Mouse (Mus musculus) olfactory bulb, adult 2 months (tissue): ENCODE results near the gene Ell2. TPM values are rescaled to one million over a fixed set of nuclear protein-coding genes. Genes with fewer than 3 reads are reported as not detected.

Experiments
- H3K27ac ChIP-seq: fragments of 200-500 bp; 2 replicates; pipeline ENCODE4 v1.5.1; 2012; ENCODE audit warnings: low read depth, low read length; ENCODE audit not compliant: insufficient read depth
- H3K4me1 ChIP-seq: fragments of 200-500 bp; 2 replicates; pipeline ENCODE4 v1.6.1; 2012; ENCODE audit warnings: low read length; ENCODE audit not compliant: control insufficient read depth, insufficient read depth
- H3K4me3 ChIP-seq: fragments of 200-500 bp; 2 replicates; pipeline ENCODE4 v1.5.1; 2012; ENCODE audit warnings: mild to moderate bottlenecking, low read depth, low read length, moderate library complexity; ENCODE audit not compliant: insufficient read depth
- CTCF ChIP-seq: fragments of 200-500 bp; IDR thresholded peaks from 2 replicates; pipeline ENCODE4 v1.5.1; 2012; ENCODE audit warnings: low read depth, mild to moderate bottlenecking, low read length, moderate library complexity; ENCODE audit not compliant: insufficient read depth
- POLR2A ChIP-seq: fragments of 200-500 bp; IDR thresholded peaks from 2 replicates; pipeline ENCODE4 v1.6.1; 2012; ENCODE audit warnings: mild to moderate bottlenecking, low read depth, low read length, moderate library complexity; ENCODE audit not compliant: insufficient read depth
- WGBS: fragments of 180-500 bp; shearing (Covaris S2); methylation state at CpG from one replicate; pipeline ENCODE4 v1.1.7; 2018; 5-methylcytosine and 5-hydroxymethylcytosine counted together
- polyA plus RNA-seq: library from polyadenylated mRNA; stranded (reverse); fragments of >200 nt; gene quantifications from 2 replicates; pipeline ENCODE4 v1.2.4, GENCODE M21; 2012; ENCODE audit warnings: low replicate concordance; ENCODE audit not compliant: missing spikeins, insufficient read depth, insufficient read length

Gene Ell2
- polyA plus RNA-seq, 1 experiment, result not detected

DNA sequence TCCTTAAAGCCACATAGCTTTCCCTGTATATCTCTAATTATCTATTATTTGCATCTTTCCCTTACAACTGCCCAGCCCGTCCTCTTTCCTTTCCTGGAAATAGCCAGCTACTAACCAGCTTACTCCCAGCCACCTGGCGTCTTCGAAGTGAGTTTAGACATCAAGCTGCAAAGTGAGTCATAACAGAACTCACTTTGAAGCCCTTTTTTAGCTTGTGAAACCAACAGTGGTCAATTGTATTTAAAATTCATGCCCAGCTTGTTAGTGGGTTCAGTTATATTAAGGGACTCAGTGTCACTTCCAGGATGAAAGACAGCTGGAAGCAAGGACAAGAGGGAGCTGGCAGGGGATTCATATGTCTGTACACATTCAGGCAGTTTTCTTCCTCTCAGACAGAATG, 33.5 kb downstream of the Ell2 start:
- no peak overlapping the region for H3K27ac ChIP-seq
- H3K4me3 ChIP-seq, result no peak overlapping the region
- peaks cover 3% of the 10 kb centered on the region; the same call in 1 of the 2 replicates for H3K4me1 ChIP-seq
- 33% methylated on average over 3 of the region's 3 CpGs for WGBS
- TF ChIP-seq CTCF, result no peak
- no peak for TF ChIP-seq POLR2A

DNA sequence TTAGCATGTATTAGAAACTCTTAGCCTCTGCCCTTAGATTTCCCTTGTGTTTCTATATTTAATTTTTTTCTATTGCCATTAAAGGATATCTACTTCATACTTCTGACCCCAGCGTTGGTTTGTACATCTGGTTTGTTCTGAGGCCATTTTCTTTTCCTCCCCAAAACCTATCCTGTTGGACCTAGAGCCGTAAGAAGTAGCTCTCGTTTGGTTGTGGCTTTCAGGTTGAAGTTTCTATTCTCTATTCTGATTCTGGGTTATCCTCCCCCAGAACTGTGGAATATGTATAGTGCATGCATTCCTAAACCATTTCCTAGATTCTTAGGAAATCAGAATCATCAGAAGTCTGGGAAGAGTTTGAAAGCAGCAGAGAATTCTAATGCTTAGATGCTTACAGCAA, 34.6 kb downstream of the Ell2 start:
- Histone ChIP-seq H3K4me1 (peaks cover 3% of the 10 kb centered on the region; the same call in 1 of the 2 replicates), H3K4me3 (no peak overlapping the region), H3K27ac (no peak overlapping the region)
- WGBS, result 94% methylated on average over 3 of the region's 3 CpGs
- no peak for TF ChIP-seq POLR2A

DNA sequence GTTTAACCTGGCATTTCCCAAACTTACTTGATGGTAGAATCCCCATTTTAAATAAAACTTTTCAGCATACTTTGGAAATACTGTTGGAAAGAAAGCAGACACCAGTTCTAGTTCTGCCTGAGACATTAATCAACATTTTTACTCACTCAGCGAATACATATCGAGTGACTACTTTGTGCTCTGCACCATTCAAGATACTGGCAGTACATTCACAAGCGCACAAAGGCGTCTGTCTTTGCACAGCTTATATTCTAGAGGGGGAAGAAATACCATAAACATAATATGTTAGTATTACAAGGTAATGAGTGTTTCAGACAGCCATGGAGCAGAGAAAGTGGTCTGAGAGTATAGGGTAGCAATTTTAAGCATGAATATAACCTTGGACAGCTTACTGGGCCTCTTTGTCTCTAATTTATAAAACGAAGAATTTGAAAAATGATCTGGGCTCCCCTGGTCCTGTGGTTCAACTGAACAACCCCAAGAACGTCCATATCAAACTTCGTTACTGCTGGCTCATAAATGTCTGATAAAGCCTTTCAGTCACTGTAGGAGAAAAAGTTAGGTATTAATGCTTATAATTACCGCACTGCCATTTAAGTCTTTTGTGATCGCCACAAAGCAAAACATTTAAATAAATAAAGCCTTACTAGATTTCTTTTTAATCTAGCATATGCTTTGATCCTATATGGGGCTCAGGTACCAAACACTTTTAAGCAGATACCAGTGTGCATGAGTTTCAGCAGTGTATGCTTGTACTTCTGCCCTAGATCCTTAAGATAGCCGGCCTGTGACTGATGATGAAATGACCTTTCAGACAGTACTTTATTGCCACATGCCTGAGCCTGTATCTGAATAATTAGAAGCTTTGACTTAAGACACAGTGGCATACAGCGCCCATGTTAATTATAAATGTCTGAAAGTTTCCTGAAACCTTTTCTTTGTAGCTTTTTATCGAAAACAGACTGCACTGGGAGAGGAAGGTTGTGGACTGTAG, 35.5 kb downstream of the Ell2 start:
- TF ChIP-seq POLR2A (no peak), CTCF (no peak)
- WGBS, result 80% methylated on average over 12 of the region's 12 CpGs
- H3K4me1 ChIP-seq, result peaks cover 3% of the 10 kb centered on the region; the same call in 1 of the 2 replicates
- H3K4me3 ChIP-seq, result no peak overlapping the region
- no peak overlapping the region for H3K27ac ChIP-seq

DNA sequence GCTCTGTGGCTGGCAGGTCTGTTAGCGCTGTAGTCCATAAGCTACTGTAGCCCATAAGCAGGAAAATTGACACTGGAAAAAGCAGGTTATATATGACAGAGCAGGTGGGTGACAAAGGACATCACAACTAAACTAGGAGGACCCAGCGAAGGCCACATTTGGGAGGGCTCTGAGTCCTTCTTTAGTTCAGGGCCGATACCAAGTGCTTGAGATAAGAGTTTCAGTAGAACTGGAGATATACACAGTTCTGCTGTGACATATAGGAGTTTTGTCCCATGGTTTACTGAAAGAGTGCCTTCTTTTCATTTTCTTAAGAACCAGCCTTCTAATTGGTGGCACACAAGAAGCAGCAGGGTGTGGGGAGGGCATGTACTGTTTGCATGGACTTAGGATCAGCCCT, 36.4 kb downstream of the Ell2 start:
- no peak overlapping the region for H3K27ac ChIP-seq
- TF ChIP-seq POLR2A (no peak), CTCF (no peak)
- H3K4me1 ChIP-seq, result peaks cover 2% of the 10 kb centered on the region; the same call in 1 of the 2 replicates
- WGBS, result 97% methylated on average over 3 of the region's 3 CpGs
- H3K4me3 ChIP-seq, result no peak overlapping the region

DNA sequence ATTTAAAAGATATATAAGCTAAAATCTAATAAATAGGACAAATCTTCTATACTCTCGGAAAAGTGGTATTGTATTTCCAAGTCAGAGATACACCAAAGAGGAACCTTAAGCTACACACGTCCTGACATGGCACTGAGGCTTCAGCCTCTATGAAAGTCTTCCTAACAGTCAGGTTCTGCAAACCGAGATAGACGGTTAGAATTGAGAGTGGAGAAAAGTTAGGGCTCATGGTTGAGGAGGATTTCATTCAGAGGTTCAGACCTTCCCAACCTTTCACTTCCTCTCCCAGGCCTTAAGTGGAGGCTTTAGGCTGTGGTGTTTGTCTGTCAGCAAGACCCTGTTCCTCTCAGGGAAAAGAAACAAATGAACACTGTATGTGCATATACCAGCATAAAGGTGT, 37.5 kb downstream of the Ell2 start:
- TF ChIP-seq POLR2A (no peak), CTCF (no peak)
- Histone ChIP-seq H3K27ac (no peak overlapping the region), H3K4me3 (no peak overlapping the region), H3K4me1 (no peaks in the 10 kb centered on the region)
- 95% methylated on average over 4 of the region's 4 CpGs for WGBS

DNA sequence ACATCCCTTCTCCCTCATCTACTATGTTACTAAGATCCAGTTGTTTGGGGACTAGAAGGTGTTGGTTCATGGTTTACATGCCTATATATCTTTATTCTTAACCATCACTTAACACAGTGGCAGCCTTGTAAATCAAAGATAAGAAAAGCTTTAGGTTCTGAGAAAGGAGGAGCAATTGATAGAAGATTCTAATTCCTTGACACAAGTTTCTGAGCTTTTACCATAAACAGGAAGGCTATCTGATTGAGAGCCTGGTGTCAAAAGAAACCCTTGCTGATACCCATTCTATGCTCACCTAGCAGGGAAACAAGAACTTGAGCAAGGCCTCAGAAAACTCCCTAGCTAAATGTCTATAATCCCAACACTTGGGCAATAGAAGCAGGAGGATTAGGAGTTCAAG, 38.8 kb downstream of the Ell2 start:
- no peaks in the 10 kb centered on the region; the same call in 1 of the 2 replicates for H3K4me1 ChIP-seq
- no peak overlapping the region for H3K27ac ChIP-seq
- no peak overlapping the region for H3K4me3 ChIP-seq
- TF ChIP-seq POLR2A (no peak), CTCF (no peak)

DNA sequence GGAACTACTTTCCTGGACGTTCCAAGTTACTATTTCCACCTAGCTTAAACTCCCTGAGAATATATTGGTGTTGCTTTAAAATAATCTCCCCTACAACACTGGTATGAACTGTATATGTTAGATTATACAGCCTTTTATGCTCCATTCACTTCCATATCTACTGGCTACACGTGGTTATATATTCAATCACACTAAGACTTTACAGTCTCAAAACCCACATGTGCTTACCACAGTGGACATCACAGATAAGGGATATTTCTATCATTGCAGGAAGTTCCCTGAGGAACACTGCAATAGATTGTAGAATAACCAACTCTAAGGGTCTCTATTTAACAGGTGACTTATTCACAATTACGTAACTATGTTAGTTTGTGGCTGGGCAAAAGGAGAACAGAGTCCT, 40.7 kb downstream of the Ell2 start:
- no peak overlapping the region for H3K27ac ChIP-seq
- WGBS, result 81% methylated on average over 3 of the region's 3 CpGs

DNA sequence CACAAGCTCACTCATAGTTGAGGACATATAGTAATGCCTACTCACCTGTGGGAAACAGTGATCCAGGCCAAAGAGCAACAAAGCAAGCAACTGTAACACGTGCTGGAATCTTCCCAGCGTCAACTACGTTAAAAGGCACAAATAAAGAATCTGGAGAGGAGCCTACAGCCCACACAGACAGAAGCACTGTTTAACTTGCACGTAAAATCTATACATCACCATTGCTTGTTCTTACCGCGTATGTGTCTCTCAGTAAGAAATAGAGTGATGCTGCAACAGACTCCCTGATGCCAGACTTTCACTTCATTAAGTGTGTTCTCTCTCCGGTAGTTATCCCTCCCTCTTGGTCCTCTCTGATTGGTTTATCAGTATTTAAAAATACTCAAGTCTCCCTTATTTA, 42.1 kb downstream of the Ell2 start:
- H3K27ac ChIP-seq, result no peak overlapping the region
- TF ChIP-seq POLR2A (no peak), CTCF (no peak)
- peaks cover 2% of the 10 kb centered on the region; the same call in 1 of the 2 replicates for H3K4me1 ChIP-seq
- 58% methylated on average over 7 of the region's 7 CpGs for WGBS
- H3K4me3 ChIP-seq, result no peak overlapping the region

More for the DNA sequence above, 40.7 kb downstream of the Ell2 start:
- TF ChIP-seq CTCF (no peak), POLR2A (no peak)
- Histone ChIP-seq H3K4me1 (no peaks in the 10 kb centered on the region; the same call in 1 of the 2 replicates), H3K4me3 (no peak overlapping the region)

DNA sequence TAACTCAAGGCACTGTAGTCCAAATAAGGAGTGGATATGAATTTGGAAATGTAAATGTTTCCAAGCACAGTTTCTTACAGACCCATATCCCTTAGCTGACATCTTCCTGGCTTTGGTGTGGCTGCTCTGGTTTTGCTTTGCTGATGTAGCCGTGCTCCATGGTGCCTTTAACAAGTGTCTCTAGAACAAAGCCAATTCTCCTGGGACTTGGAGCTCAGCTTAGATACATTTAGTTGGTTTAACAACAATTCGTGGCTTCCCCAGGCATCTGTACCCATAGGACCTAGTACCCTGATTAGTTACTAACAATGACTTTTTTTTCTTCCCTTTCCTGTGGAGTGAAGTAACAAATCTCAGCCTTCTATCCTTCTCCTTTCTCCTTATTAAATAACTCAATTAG, 44.2 kb downstream of the Ell2 start:
- no peak for TF ChIP-seq POLR2A
- H3K27ac ChIP-seq, result no peak overlapping the region
- 80% methylated on average over 2 of the region's 2 CpGs for WGBS
- H3K4me3 ChIP-seq, result no peak overlapping the region
- peaks cover 2% of the 10 kb centered on the region; the same call in 1 of the 2 replicates for H3K4me1 ChIP-seq
